Mouse (Mus musculus): ENCODE data around the gene Znfx1. TPM values are rescaled to one million over a fixed set of nuclear protein-coding genes. Genes with fewer than 3 reads are reported as not detected.
A peak's percentile ranks its signal among the peaks of the same experiment; 100 is the strongest.

Znfx1 gene
- polyA plus RNA-seq, 1 experiment = 15.8 TPM

DNA sequence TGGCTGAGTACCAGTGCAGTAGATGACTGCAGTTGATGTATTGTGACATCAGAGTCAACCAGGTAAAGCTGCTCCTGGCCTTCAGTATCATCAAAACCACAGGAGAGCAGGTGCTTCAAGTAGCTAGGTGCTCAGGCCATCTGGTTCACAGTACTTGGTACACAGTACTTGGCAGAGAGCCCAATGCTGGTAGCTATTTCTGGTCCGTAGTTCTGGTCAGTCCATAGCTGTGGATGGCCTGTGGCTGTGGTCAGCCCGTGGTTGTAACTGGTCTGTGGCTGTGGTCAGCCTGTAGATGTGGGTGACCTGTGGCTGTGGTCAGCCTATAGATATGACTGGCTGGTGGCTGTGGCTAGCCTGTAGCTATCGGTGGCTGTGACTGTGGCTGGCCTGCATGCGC, 31.9 kb upstream of the Znfx1 start:
- no peak for TF ChIP-seq USF1 (IDR thresholded peaks at IDR 0.05; ENCODE audit: low read depth)
- peak; percentile 16 for TF ChIP-seq MYOD1 (IDR thresholded peaks at IDR 0.05; ENCODE audit: control insufficient read depth, insufficient read length, low read depth)
- Histone ChIP-seq H3K27me3 (ENCODE audit: control insufficient read depth, insufficient read depth, insufficient read length) (no peaks in the 10 kb centered on the region), H3K79me2 (ENCODE audit: control insufficient read depth, insufficient read depth) (no peaks in the 10 kb centered on the region), H3K36me3 (ENCODE audit: control insufficient read depth, insufficient read depth) (no peaks in the 10 kb centered on the region), H3ac (ENCODE audit: control insufficient read depth, insufficient read length, low read depth) (no peak overlapping the region), H3K4me3 (ENCODE audit: insufficient read depth, poor library complexity, severe bottlenecking) (no peak overlapping the region), H3K79me3 (ENCODE audit: low read depth) (no peaks in the 10 kb centered on the region)

DNA sequence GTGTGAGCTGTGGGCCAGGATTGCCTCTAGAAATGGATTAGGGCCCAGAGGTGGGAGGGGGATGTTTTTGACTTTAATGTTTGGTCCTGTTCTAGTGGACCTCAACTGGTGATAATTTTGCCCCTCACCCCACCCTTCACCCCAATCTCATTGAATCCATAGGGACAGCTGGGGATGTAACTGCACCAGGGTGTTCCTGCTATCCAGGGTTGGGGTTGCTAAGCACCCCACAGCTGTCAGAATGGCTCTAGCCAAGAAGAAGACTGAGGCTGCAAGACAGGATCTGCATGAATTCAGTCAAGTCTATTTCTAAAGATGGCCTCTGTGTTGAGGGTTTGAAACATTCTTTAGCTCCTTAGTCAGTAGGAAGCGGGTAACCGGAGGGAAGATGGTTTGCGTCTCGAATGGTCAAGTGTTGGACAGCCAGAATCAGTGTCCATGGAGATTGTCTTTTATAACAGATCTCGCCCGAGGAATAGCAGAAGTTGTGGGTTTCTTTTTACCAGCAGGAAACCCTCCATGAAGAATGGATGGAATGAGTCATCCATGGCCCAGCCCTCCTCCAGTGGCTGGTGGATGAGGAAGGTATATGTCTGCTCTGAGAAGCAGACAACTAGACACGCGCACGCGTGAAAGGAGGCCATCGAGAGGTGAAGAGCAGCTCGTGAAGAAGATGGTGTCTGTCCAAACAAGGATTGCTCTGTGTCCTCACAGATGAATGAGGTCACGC, 30.5 kb upstream of the Znfx1 start:
- no peak overlapping the region for H3K4me3 ChIP-seq (ENCODE audit: insufficient read depth, poor library complexity, severe bottlenecking)
- TF ChIP-seq MYOD1 (IDR thresholded peaks at IDR 0.05; ENCODE audit: control insufficient read depth, insufficient read length, low read depth) (peak; percentile 61), CEBPB (IDR thresholded peaks at IDR 0.05; ENCODE audit: low read depth) (no peak), USF1 (IDR thresholded peaks at IDR 0.05; ENCODE audit: low read depth) (no peak), MYOG (IDR thresholded peaks at IDR 0.05; ENCODE audit: control insufficient read depth, extremely low read depth, insufficient read length) (no peak)
- no peaks in the 10 kb centered on the region for H3K79me2 ChIP-seq (ENCODE audit: control insufficient read depth, insufficient read depth)

DNA sequence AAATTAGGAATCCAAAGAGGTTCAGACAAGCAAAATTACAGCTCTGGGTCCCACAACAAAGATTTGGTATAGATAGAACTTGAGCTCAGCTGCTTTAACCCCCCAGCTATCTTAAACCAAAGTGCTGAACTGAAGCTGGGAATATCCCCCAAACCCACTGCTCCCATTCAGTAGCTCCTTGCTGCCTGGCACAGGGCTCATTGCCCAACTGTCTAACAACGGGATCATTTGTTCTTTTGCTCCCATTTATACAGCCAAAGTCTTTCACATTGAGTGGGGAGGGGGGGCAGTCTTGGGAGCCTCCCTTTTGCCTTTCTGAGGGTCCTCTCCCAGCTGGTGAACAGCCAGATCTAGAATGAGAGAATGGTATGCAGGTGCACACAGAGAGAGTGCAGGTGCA, 27.5 kb upstream of the Znfx1 start:
- H3ac ChIP-seq (ENCODE audit: control insufficient read depth, insufficient read length, low read depth) = no peak overlapping the region
- no peak overlapping the region for H3K4me3 ChIP-seq (ENCODE audit: insufficient read depth, poor library complexity, severe bottlenecking)
- no peaks in the 10 kb centered on the region for H3K79me3 ChIP-seq (ENCODE audit: low read depth)
- no peak for TF ChIP-seq MYOG (IDR thresholded peaks at IDR 0.05; ENCODE audit: control insufficient read depth, extremely low read depth, insufficient read length)
- H3K27me3 ChIP-seq (ENCODE audit: control insufficient read depth, insufficient read depth, insufficient read length) = no peaks in the 10 kb centered on the region
- H3K36me3 ChIP-seq (ENCODE audit: control insufficient read depth, insufficient read depth) = no peaks in the 10 kb centered on the region
- no peaks in the 10 kb centered on the region for H3K79me2 ChIP-seq (ENCODE audit: control insufficient read depth, insufficient read depth)

More for the DNA sequence above, 30.5 kb upstream of the Znfx1 start:
- Histone ChIP-seq H3K27me3 (ENCODE audit: control insufficient read depth, insufficient read depth, insufficient read length) (no peaks in the 10 kb centered on the region), H3K36me3 (ENCODE audit: control insufficient read depth, insufficient read depth) (no peaks in the 10 kb centered on the region), H3ac (ENCODE audit: control insufficient read depth, insufficient read length, low read depth) (no peak overlapping the region), H3K79me3 (ENCODE audit: low read depth) (no peaks in the 10 kb centered on the region)

DNA sequence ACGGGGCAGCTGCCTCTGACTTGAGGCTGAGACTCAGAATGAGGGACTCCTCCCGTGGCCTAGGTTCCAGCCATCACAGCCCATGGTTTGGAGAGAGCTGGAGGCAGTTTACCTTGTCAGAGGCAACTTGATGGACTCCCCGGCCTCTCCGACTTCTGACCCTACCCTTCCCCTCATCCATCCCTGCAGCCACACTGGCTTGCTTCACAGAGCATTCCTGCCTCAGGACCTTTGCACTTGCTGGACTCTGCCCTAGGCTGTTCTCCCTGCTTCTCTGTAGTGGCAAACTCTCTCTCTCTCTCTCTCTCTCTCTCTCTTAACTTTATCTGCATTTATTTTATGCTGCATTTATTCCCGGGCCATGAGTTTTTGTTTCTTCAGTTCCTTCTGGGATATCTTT, 24.0 kb upstream of the Znfx1 start:
- no peak for TF ChIP-seq USF1 (IDR thresholded peaks at IDR 0.05; ENCODE audit: low read depth)
- no peaks in the 10 kb centered on the region for H3K36me3 ChIP-seq (ENCODE audit: control insufficient read depth, insufficient read depth)
- H3K27me3 ChIP-seq (ENCODE audit: control insufficient read depth, insufficient read depth, insufficient read length) = no peaks in the 10 kb centered on the region
- no peaks in the 10 kb centered on the region for H3K79me2 ChIP-seq (ENCODE audit: control insufficient read depth, insufficient read depth)
- no peaks in the 10 kb centered on the region for H3K79me3 ChIP-seq (ENCODE audit: low read depth)
- H3K4me3 ChIP-seq (ENCODE audit: insufficient read depth, poor library complexity, severe bottlenecking) = no peak overlapping the region
- no peak overlapping the region for H3ac ChIP-seq (ENCODE audit: control insufficient read depth, insufficient read length, low read depth)

DNA sequence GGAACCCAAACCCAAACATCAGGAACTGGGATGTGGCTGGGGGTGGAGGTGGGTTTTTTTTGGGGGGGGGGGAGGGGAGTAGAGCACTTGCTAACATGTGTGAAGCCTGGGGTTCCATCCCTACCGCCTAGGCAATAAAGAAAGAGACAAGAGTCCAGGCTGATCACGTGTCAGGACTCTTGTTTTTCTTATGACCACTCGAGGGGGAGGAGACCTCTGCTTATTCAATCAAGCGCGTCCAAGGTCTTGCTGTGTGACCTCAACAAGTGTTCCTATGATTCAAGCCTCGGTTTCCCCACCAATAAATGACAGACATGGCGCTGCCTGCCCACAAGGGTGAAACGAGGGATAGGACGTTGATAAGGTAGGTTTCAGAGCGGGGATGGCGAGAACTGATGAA, 23.3 kb upstream of the Znfx1 start:
- H3ac ChIP-seq (ENCODE audit: control insufficient read depth, insufficient read length, low read depth) = no peak overlapping the region
- H3K79me3 ChIP-seq (ENCODE audit: low read depth) = no peaks in the 10 kb centered on the region
- no peaks in the 10 kb centered on the region for H3K27me3 ChIP-seq (ENCODE audit: control insufficient read depth, insufficient read depth, insufficient read length)
- no peaks in the 10 kb centered on the region for H3K79me2 ChIP-seq (ENCODE audit: control insufficient read depth, insufficient read depth)
- no peaks in the 10 kb centered on the region for H3K36me3 ChIP-seq (ENCODE audit: control insufficient read depth, insufficient read depth)
- H3K4me3 ChIP-seq (ENCODE audit: insufficient read depth, poor library complexity, severe bottlenecking) = no peak overlapping the region
- no peak for TF ChIP-seq FOSL1 (IDR thresholded peaks at IDR 0.05; ENCODE audit: insufficient read depth, low read length, poor library complexity, severe bottlenecking)
- TF ChIP-seq MYOD1 (IDR thresholded peaks at IDR 0.05; ENCODE audit: control insufficient read depth, insufficient read length, low read depth) = no peak
- no peak for TF ChIP-seq MAX (IDR thresholded peaks at IDR 0.05)
- no peak for TF ChIP-seq MYOG (IDR thresholded peaks at IDR 0.05; ENCODE audit: control insufficient read depth, extremely low read depth, insufficient read length)
- TF ChIP-seq CEBPB (IDR thresholded peaks at IDR 0.05; ENCODE audit: low read depth) = no peak
- no peak for TF ChIP-seq CTCF (IDR thresholded peaks at IDR 0.05; ENCODE audit: control insufficient read depth, insufficient read depth, insufficient read length)
- TF ChIP-seq USF1 (IDR thresholded peaks at IDR 0.05; ENCODE audit: low read depth) = no peak

DNA sequence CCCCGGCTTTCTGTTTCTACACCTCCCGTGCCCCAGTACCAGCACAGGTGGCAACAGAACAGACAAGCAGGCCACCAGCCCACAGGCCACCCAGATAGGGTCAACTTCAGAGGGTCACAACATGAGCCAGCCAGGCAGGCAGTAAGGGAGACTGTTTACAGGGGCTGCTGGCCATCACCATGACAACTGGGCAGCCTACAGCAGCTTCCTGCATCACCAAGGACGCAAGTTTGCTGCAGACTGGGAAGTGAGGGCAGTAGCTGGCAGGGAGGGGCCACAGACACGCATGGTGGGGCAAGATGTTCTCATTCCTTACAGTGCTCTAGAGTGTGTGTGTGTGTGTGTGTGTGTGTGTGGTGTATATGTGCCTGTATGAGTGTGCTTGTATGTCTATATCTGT, 18.8 kb upstream of the Znfx1 start:
- no peak overlapping the region for H3K4me3 ChIP-seq (ENCODE audit: insufficient read depth, poor library complexity, severe bottlenecking)
- TF ChIP-seq MYOD1 (IDR thresholded peaks at IDR 0.05; ENCODE audit: control insufficient read depth, insufficient read length, low read depth) (no peak), USF1 (IDR thresholded peaks at IDR 0.05; ENCODE audit: low read depth) (no peak), MAX (IDR thresholded peaks at IDR 0.05) (no peak)
- no peaks in the 10 kb centered on the region for H3K79me3 ChIP-seq (ENCODE audit: low read depth)
- H3K27me3 ChIP-seq (ENCODE audit: control insufficient read depth, insufficient read depth, insufficient read length) = no peaks in the 10 kb centered on the region
- H3K36me3 ChIP-seq (ENCODE audit: control insufficient read depth, insufficient read depth) = no peaks in the 10 kb centered on the region
- H3K79me2 ChIP-seq (ENCODE audit: control insufficient read depth, insufficient read depth) = no peaks in the 10 kb centered on the region
- H3ac ChIP-seq (ENCODE audit: control insufficient read depth, insufficient read length, low read depth) = no peak overlapping the region

DNA sequence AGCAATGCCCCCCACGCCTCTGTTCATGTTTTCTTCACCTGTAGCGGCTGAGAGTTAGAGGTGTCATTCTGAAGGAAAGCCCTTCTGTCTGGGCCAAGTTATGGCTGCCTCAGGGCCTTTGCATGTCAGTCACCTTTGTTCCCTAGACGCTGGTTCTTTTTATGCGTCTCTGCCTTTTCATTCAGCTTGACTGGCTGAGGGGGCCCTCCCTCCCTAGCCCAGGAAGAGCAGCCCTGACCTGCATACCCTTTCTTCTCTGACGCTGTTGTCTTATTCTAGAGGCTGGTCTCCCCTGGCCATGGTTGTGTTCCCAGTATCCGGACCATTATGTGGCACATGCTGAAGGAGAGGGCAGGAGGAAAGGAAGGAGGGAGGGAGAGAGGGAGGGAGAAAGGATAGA, 18.3 kb upstream of the Znfx1 start:
- Histone ChIP-seq H3K79me2 (ENCODE audit: control insufficient read depth, insufficient read depth) (no peaks in the 10 kb centered on the region), H3K79me3 (ENCODE audit: low read depth) (no peaks in the 10 kb centered on the region), H3K4me3 (ENCODE audit: insufficient read depth, poor library complexity, severe bottlenecking) (no peak overlapping the region), H3K27me3 (ENCODE audit: control insufficient read depth, insufficient read depth, insufficient read length) (no peaks in the 10 kb centered on the region), H3K36me3 (ENCODE audit: control insufficient read depth, insufficient read depth) (no peaks in the 10 kb centered on the region), H3ac (ENCODE audit: control insufficient read depth, insufficient read length, low read depth) (no peak overlapping the region)
- TF ChIP-seq FOSL1 (IDR thresholded peaks at IDR 0.05; ENCODE audit: insufficient read depth, low read length, poor library complexity, severe bottlenecking) = no peak
- no peak for TF ChIP-seq MAX (IDR thresholded peaks at IDR 0.05)
- no peak for TF ChIP-seq CEBPB (IDR thresholded peaks at IDR 0.05; ENCODE audit: low read depth)
- TF ChIP-seq MYOG (IDR thresholded peaks at IDR 0.05; ENCODE audit: control insufficient read depth, extremely low read depth, insufficient read length) = no peak
- no peak for TF ChIP-seq MYOD1 (IDR thresholded peaks at IDR 0.05; ENCODE audit: control insufficient read depth, insufficient read length, low read depth)
- no peak for TF ChIP-seq USF1 (IDR thresholded peaks at IDR 0.05; ENCODE audit: low read depth)
- TF ChIP-seq CTCF (IDR thresholded peaks at IDR 0.05; ENCODE audit: control insufficient read depth, insufficient read depth, insufficient read length) = no peak

Data from C2C12 (cell line).